In the genomic region with DNA sequence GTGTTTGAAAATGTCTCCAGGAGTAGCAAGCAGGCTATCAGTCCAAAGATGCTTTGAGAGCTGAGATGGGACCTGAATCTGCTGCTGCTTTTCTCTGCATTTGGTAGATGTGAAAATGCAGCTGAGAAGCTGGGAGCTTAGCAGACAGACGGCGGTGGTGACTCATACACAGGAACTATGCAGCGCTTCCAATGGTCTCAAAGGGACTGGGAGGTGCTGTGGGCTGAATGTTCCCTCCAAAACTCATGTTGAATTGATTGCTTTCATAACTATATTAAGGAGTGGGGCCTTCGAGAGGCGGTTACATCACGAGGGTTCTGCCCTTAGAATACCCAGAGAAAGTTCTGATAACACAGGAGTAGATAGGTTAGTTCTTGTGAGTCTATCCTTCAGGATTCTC, we compare ENCODE assay signal across 10 mouse cellular contexts.
DNase-seq lines count a peak whose midpoint lies in the region; ATAC-seq lines count a peak whose summit lies in the region.
"Had no signal": no experiment of that assay in that cellular context is flagged by ENCODE, and none has a peak within 500 bp of the region (broad histone marks: within the 10 kb centered on the region; RNA-seq: fewer than 3 reads in every experiment).

No protein-coding gene starts in this region.

- H3K4me2 ChIP-seq in hindbrain, embryonic 16.5 days (ENCODE audit: low read length): no peak overlapping the region
- H3K4me2 ChIP-seq: embryonic facial prominence, embryonic 12.5 days; midbrain, embryonic 12.5 days had no signal

- no peaks in the 10 kb centered on the region for H3K36me3 ChIP-seq in hindbrain, embryonic 16.5 days (ENCODE audit: control insufficient read depth, insufficient read depth, low read length)
- H3K36me3 ChIP-seq: embryonic facial prominence, embryonic 12.5 days; midbrain, embryonic 12.5 days had no signal

- DNase-seq in embryo, embryonic 10.5 days (ENCODE audit: low spot score): peak; percentile 3
- no peak for DNase-seq in embryo, embryonic 10 days (ENCODE audit: low spot score)
- DNase-seq in retina, postnatal 1 day: peak; percentile 3
- no peak for DNase-seq in retina, embryonic 14.5 days (ENCODE audit: low spot score)
- peak; percentile 27 to 29 for DNase-seq in heart, postnatal 14 days
- peak; percentile 11 for DNase-seq in lung, postnatal 14 days
- no peak for DNase-seq in cerebellum, postnatal 10 days

- no peak overlapping the region for H3K9ac ChIP-seq in hindbrain, embryonic 16.5 days (ENCODE audit: low read depth, low read length)
- H3K9ac ChIP-seq: embryonic facial prominence, embryonic 12.5 days; midbrain, embryonic 12.5 days had no signal

- intact Hi-C loops in heart, postnatal 14 days (cut with DNase I): no loop called here

- no peaks in the 10 kb centered on the region for H3K4me1 ChIP-seq in hindbrain, embryonic 16.5 days (ENCODE audit: control insufficient read depth, insufficient read depth, low read depth, low read length)
- H3K4me1 ChIP-seq: embryonic facial prominence, embryonic 12.5 days; midbrain, embryonic 12.5 days had no signal

- no peak for ATAC-seq in hindbrain, embryonic 16.5 days

- WGBS in hindbrain, embryonic 16.5 days: 50% methylated on average over 6 of the region's 6 CpGs

- no peak overlapping the region for H3K4me3 ChIP-seq in hindbrain, embryonic 16.5 days (ENCODE audit: low read length)
- H3K4me3 ChIP-seq: embryonic facial prominence, embryonic 12.5 days; midbrain, embryonic 12.5 days had no signal

- no peak overlapping the region for H3K27ac ChIP-seq in hindbrain, embryonic 16.5 days (ENCODE audit: low read depth, low read length)
- H3K27ac ChIP-seq: embryonic facial prominence, embryonic 12.5 days; midbrain, embryonic 12.5 days had no signal

- peaks cover 16% of the 10 kb centered on the region; the same call in 1 of the 2 replicates for H3K27me3 ChIP-seq in hindbrain, embryonic 16.5 days (replicated peaks; ENCODE audit: control insufficient read depth, insufficient read depth, low read length)

- H3K9me3 ChIP-seq in hindbrain, embryonic 16.5 days (ENCODE audit: control insufficient read depth, low read length): no peaks in the 10 kb centered on the region
- H3K9me3 ChIP-seq: embryonic facial prominence, embryonic 12.5 days; midbrain, embryonic 12.5 days had no signal

Comparison
In these comparisons a context has a peak if more than half of its experiments do, and no peak if none do; other contexts are left out.
1. DNase-seq: peak in embryo, embryonic 10.5 days (single experiment), retina, postnatal 1 day (single experiment), heart, postnatal 14 days (2 of 2) and lung, postnatal 14 days (single experiment); none in embryo, embryonic 10 days (single experiment), retina, embryonic 14.5 days (single experiment) and cerebellum, postnatal 10 days (0 of 2).